Comparison of ENCODE assay signal across 8 mouse cellular contexts in genomic region chr10:53750275-53750954, GRCm38 (mm10). TPM values are rescaled to one million over a fixed set of nuclear protein-coding genes. Genes with fewer than 3 reads are reported as not detected.
DNase-seq lines count a peak whose midpoint lies in the region; ATAC-seq and TF ChIP-seq lines count a peak whose summit lies in the region.

No protein-coding gene starts in this region.

- peaks cover 3% of the 10 kb centered on the region; the same call in 1 of the 2 replicates for H3K4me1 ChIP-seq in lung, adult 2 months (ENCODE audit: control insufficient read depth, insufficient read depth, low read length)
- peaks cover 3% of the 10 kb centered on the region; the same call in 1 of the 2 replicates for H3K4me1 ChIP-seq in brown adipose tissue, adult 24 weeks (ENCODE audit: control insufficient read depth, insufficient read depth, insufficient read length, low read length)
- H3K4me1 ChIP-seq in forebrain, embryonic 13.5 days = peaks cover 15% of the 10 kb centered on the region; the same call in 1 of the 2 replicates
- no peaks in the 10 kb centered on the region for H3K4me1 ChIP-seq in intestine, postnatal 0 days (replicated peaks; ENCODE audit: control insufficient read depth, insufficient read depth, low read length)
- H3K4me1 ChIP-seq in liver, postnatal 0 days (ENCODE audit: insufficient read depth) = peaks cover 3% of the 10 kb centered on the region; the same call in 1 of the 2 replicates
- H3K4me1 ChIP-seq in stomach, embryonic 15.5 days = no peaks in the 10 kb centered on the region

- WGBS in lung, adult 2 months = 8% methylated on average over 39 of the region's 39 CpGs
- WGBS in forebrain, embryonic 13.5 days = 5% methylated on average over 37 of the region's 39 CpGs
- 8% methylated on average over 39 of the region's 39 CpGs for WGBS in intestine, postnatal 0 days
- 13% methylated on average over 37 of the region's 39 CpGs for WGBS in liver, postnatal 0 days (ENCODE audit: insufficient replicate concordance)
- WGBS in stomach, embryonic 15.5 days = 6% methylated on average over 39 of the region's 39 CpGs

- H3K27ac ChIP-seq in brown adipose tissue, adult 24 weeks (replicated peaks; ENCODE audit: low read depth, low read length) = no peak overlapping the region
- no peak overlapping the region for H3K27ac ChIP-seq in forebrain, embryonic 13.5 days
- no peak overlapping the region for H3K27ac ChIP-seq in intestine, postnatal 0 days (ENCODE audit: low read depth, low read length)
- H3K27ac ChIP-seq in liver, postnatal 0 days (ENCODE audit: low read depth) = no peak overlapping the region
- no peak overlapping the region for H3K27ac ChIP-seq in stomach, embryonic 15.5 days

- no peak for TF ChIP-seq CTCF in lung, adult 2 months (IDR thresholded peaks at IDR 0.05; ENCODE audit: insufficient read depth, low read length)
- TF ChIP-seq CTCF in intestine, postnatal 0 days (IDR thresholded peaks at IDR 0.05; ENCODE audit: low read depth) = no peak
- TF ChIP-seq CTCF in liver, postnatal 0 days (IDR thresholded peaks at IDR 0.05; ENCODE audit: low read depth) = no peak

- no peak for TF ChIP-seq POLR2A in lung, adult 2 months (IDR thresholded peaks at IDR 0.05; ENCODE audit: borderline replicate concordance, extremely low read depth, low read depth, low read length)

- peak overlapping the region; percentile 88 for H3K4me2 ChIP-seq in forebrain, embryonic 13.5 days
- peak overlapping the region; percentile 99 for H3K4me2 ChIP-seq in intestine, postnatal 0 days (replicated peaks; ENCODE audit: low read depth)
- H3K4me2 ChIP-seq in liver, postnatal 0 days (ENCODE audit: low read depth, low read length) = peak overlapping the region; percentile 90
- peak overlapping the region; percentile 95 for H3K4me2 ChIP-seq in stomach, embryonic 15.5 days

- DNase-seq in lung, adult 2 months = peak; percentile 18
- no peak for DNase-seq in lung, postnatal 14 days
- no peak for DNase-seq in liver, postnatal 0 days
- DNase-seq in gastrocnemius, adult 8-10 months (ENCODE audit: low spot score in 2 of 2) = no peak

- ATAC-seq in forebrain, embryonic 13.5 days = no peak; the same call in none of the 2 replicates
- ATAC-seq in intestine, postnatal 0 days = peak; percentile 16; the same call in 1 of the 2 replicates
- 0 out of 2 replicates have a peak, but pooled peaks have one; percentile 7 for ATAC-seq in liver, postnatal 0 days
- ATAC-seq in stomach, embryonic 15.5 days (ENCODE audit: insufficient read depth, low FRiP score, low read depth) = peak; percentile 58; the same call in 1 of the 2 replicates

- peak overlapping the region; percentile 87 for H3K9ac ChIP-seq in forebrain, embryonic 13.5 days
- H3K9ac ChIP-seq in intestine, postnatal 0 days (ENCODE audit: low read depth, low read length) = peak overlapping the region; percentile 53
- H3K9ac ChIP-seq in liver, postnatal 0 days (replicated peaks) = peak overlapping the region; percentile 26; the same call in 1 of the 2 replicates
- H3K9ac ChIP-seq in stomach, embryonic 15.5 days = peak overlapping the region; percentile 44

- no peaks in the 10 kb centered on the region for H3K27me3 ChIP-seq in forebrain, embryonic 13.5 days
- peaks cover 8% of the 10 kb centered on the region for H3K27me3 ChIP-seq in intestine, postnatal 0 days (replicated peaks; ENCODE audit: control insufficient read depth, insufficient read depth, low read length)
- peaks cover 19% of the 10 kb centered on the region for H3K27me3 ChIP-seq in liver, postnatal 0 days (ENCODE audit: insufficient read depth, low read length)
- no peaks in the 10 kb centered on the region for H3K27me3 ChIP-seq in stomach, embryonic 15.5 days (replicated peaks)

- H3K36me3 ChIP-seq in forebrain, embryonic 13.5 days (ENCODE audit: poor library complexity, severe bottlenecking) = no peaks in the 10 kb centered on the region
- H3K36me3 ChIP-seq in intestine, postnatal 0 days (ENCODE audit: control insufficient read depth, insufficient read depth) = no peaks in the 10 kb centered on the region
- no peaks in the 10 kb centered on the region for H3K36me3 ChIP-seq in liver, postnatal 0 days (replicated peaks; ENCODE audit: insufficient read depth, low read length)
- no peaks in the 10 kb centered on the region for H3K36me3 ChIP-seq in stomach, embryonic 15.5 days

- H3K4me3 ChIP-seq in lung, adult 2 months (replicated peaks; ENCODE audit: extremely low read depth, low read depth, low read length) = peak overlapping the region; percentile 78
- peak overlapping the region; percentile 50 for H3K4me3 ChIP-seq in brown adipose tissue, adult 24 weeks (ENCODE audit: insufficient read depth, low read depth, low read length)
- peak overlapping the region; percentile 79 for H3K4me3 ChIP-seq in forebrain, embryonic 13.5 days
- peak overlapping the region; percentile 69 for H3K4me3 ChIP-seq in intestine, postnatal 0 days (ENCODE audit: low read depth, low read length)
- H3K4me3 ChIP-seq in liver, postnatal 0 days (ENCODE audit: low read depth, low read length) = peak overlapping the region; percentile 56
- peak overlapping the region; percentile 70 for H3K4me3 ChIP-seq in stomach, embryonic 15.5 days (replicated peaks)

- TF ChIP-seq EP300 in liver, postnatal 0 days (IDR thresholded peaks at IDR 0.05; ENCODE audit: low read depth) = no peak

- H3K9me3 ChIP-seq in forebrain, embryonic 13.5 days (replicated peaks) = no peaks in the 10 kb centered on the region
- H3K9me3 ChIP-seq in intestine, postnatal 0 days (ENCODE audit: control insufficient read depth) = no peaks in the 10 kb centered on the region
- no peaks in the 10 kb centered on the region for H3K9me3 ChIP-seq in liver, postnatal 0 days (ENCODE audit: low read length)
- no peaks in the 10 kb centered on the region for H3K9me3 ChIP-seq in stomach, embryonic 15.5 days

RNA-seq across cellular contexts. Expression of gene Fam184a, which starts 0.5 kb away (rescaled TPM):
- 2.8 and 4.1 TPM in 2 replicates for polyA plus RNA-seq in lung, adult 2 months (2012; rRNA removed)
- 0.79 TPM in 1 of 2 replicates, not detected in the other for polyA plus RNA-seq in brown adipose tissue, adult 24 weeks (2012; ENCODE audit: insufficient read depth, insufficient read length, missing spikeins)
- polyA plus RNA-seq in forebrain, embryonic 13.5 days (2015; fragmentation: Nextera tagmentation; extraction: Ambion mirVana) = 4.7 and 5.1 TPM in 2 replicates
- 0.56 and 1.1 TPM in 2 replicates for polyA plus RNA-seq in intestine, postnatal 0 days (2015; fragmentation: Nextera tagmentation; extraction: Ambion mirVana)
- 0.05 and 0.06 TPM in 2 replicates for polyA plus RNA-seq in liver, postnatal 0 days (2015; fragmentation: Nextera tagmentation; extraction: Ambion mirVana)
- 2.8 and 4.4 TPM in 2 replicates for polyA plus RNA-seq in stomach, embryonic 15.5 days (2015; fragmentation: Nextera tagmentation; extraction: Ambion mirVana)
- under 1 TPM; 0.15 to 0.27 (median 0.16) TPM for total RNA-seq in gastrocnemius, adult 8-10 months (2022)

Comparison
In these comparisons a context has a peak if more than half of its experiments do, and no peak if none do; other contexts are left out.
1. H3K9ac ChIP-seq: peak in every context shown above with its lines; median percentile 87 in forebrain, embryonic 13.5 days; 53 in intestine, postnatal 0 days; 44 in stomach, embryonic 15.5 days; 26 in liver, postnatal 0 days.